Mouse (Mus musculus): Measurements from ENCODE around the gene Hyal1. TPM values are rescaled to one million over a fixed set of nuclear protein-coding genes. Genes with fewer than 3 reads are reported as not detected.
A peak's percentile ranks its signal among the peaks of the same experiment; 100 is the strongest.

The Hyal1 gene
- total and polyA plus RNA-seq, 3 experiments, result 1.3 to 3.4 TPM; not detected in 1

DNA sequence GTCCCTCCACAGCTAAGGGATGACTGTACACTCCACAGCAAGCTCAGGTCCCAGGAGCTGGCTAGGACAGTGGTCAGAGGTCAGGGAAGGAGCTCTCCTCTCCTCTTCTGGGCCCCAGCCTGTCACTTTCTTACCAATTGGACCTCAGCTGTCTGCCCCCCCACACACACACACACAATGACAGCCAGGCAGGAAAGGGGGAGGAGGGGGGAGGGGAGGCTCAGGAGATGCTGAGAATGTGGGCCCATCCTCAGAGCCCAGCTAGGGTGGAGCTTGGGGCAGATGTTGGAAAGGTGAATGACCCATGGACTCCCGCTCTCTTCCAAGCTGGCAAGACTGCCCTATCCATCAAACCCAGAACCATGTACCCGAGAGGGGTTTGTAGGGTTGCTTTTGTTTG, 30.3 kb downstream of the Hyal1 start:
- no peak overlapping the region for H3K4me3 ChIP-seq (ENCODE audit: control insufficient read depth in 1 of 2, insufficient read depth in 1 of 2, low read depth in 2 of 2, low read length in 2 of 2)
- peaks cover 2 to 29% of the 10 kb centered on the region in 2 experiments; a peak in 3 of 4 replicates for H3K4me1 ChIP-seq (ENCODE audit: control insufficient read depth in 1 of 2, insufficient read depth in 2 of 2, low read length in 2 of 2)
- TF ChIP-seq MYB (IDR thresholded peaks at IDR 0.05; ENCODE audit: low read depth, low read length), result no peak
- no peaks in the 10 kb centered on the region; the same call in 1 of the 2 replicates for H3K79me2 ChIP-seq (ENCODE audit: control insufficient read depth, insufficient read depth, low read length, poor library complexity)
- no peak for DNase-seq (ENCODE audit: low read depth, low spot score)
- no peak overlapping the region for H3K9ac ChIP-seq (ENCODE audit: control insufficient read depth, low read depth, low read length, poor library complexity, severe bottlenecking)
- H3K27me3 ChIP-seq (ENCODE audit: control insufficient read depth in 1 of 2, insufficient read depth in 2 of 2, low read length in 2 of 2), result no peaks in the 10 kb centered on the region
- no peaks in the 10 kb centered on the region for H3K9me3 ChIP-seq (replicated peaks; ENCODE audit: insufficient read depth, low read length)
- H3K36me3 ChIP-seq (ENCODE audit: control insufficient read depth in 1 of 2, insufficient read depth in 2 of 2, low read length in 2 of 2), result peaks cover 0 to 14% of the 10 kb centered on the region in 2 experiments; a peak in 2 of 4 replicates
- H3K27ac ChIP-seq (ENCODE audit: control insufficient read depth, low read depth, low read length), result no peak overlapping the region

DNA sequence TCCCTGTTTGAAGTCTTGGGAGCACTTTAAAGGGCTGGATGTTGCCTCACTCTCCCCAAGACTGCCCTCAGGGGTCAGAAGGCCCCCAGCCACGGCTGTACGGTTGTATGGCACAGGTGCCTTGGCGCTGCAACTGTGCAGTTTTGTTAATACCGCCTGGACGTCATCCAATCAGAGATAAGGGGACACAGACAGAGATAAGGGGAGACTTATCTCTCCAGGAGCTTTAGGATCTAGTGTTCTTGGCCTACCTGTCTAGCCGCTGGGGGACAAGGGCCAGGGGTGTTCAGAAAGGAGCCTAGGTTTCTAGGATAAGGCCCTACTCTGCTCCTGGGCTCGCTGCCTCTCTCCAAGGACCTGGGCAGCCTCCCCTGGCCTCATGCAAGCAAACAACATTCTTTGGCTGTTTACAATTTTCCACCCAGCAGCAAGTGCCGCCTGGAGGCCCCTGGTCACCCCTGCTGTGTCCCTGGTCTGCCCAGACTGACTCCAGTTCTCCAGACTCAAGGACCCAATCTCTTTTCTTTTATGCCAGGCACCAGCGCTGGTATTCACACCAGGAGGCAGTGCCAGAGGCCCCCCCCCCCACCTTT, 31.0 kb downstream of the Hyal1 start:
- H3K9me3 ChIP-seq (replicated peaks; ENCODE audit: insufficient read depth, low read length), result no peaks in the 10 kb centered on the region

DNA sequence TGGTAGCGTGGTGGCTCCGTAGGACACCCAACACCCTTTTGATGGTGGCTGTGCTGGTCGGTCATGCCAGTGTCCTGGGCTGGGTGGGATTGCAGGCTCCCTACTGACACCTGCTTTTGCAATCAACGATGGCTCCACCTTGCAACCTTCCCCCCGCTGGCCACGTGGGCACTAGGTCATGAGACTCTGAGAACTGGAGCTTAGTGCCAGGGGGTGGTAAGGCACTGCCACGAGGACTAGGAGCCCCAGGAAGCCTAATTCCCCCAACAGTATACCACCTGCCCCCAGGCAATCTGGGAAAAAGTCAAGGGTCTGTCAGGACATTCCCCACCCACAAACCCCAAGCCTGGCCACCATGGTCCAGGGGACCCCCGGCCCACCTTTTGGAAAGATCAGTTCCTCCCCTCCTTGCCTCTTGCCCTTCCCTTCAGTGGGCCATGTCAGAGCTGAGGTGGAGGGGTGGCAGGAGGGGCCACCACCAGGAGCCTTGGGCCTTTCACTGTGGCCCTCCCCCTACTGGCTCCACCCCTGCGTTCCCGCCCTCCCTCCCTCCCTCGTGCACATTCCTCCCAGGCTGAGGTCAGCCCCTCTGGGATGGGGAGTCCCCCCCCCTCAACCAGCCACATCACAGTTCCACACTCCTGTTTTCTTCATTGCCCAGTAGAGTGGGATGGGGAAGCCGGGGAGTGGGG, 32.2 kb downstream of the Hyal1 start, which contains the start of gene Sema3b:
Gene Sema3b (minus strand): TSS at position 489 of the 692 bp plus-strand sequence.
- Histone ChIP-seq H3K4me1 (ENCODE audit: control insufficient read depth in 1 of 2, insufficient read depth in 2 of 2, low read length in 2 of 2) (peaks cover 3 to 23% of the 10 kb centered on the region in 2 experiments; a peak in 3 of 4 replicates), H3K36me3 (ENCODE audit: control insufficient read depth in 1 of 2, insufficient read depth in 2 of 2, low read length in 2 of 2) (peaks cover 0 to 11% of the 10 kb centered on the region in 2 experiments; a peak in 2 of 4 replicates), H3K4me3 (ENCODE audit: control insufficient read depth in 1 of 2, insufficient read depth in 1 of 2, low read depth in 2 of 2, low read length in 2 of 2) (no peak within 1 kb of the TSS), H3K9me3 (replicated peaks; ENCODE audit: insufficient read depth, low read length) (no peaks in the 10 kb centered on the region), H3K9ac (ENCODE audit: control insufficient read depth, low read depth, low read length, poor library complexity, severe bottlenecking) (no peak within 1 kb of the TSS), H3K79me2 (ENCODE audit: control insufficient read depth, insufficient read depth, low read length, poor library complexity) (peaks cover 2% of the 10 kb centered on the region; the same call in 1 of the 2 replicates), H3K27me3 (ENCODE audit: control insufficient read depth in 1 of 2, insufficient read depth in 2 of 2, low read length in 2 of 2) (no peaks in the 10 kb centered on the region), H3K27ac (ENCODE audit: control insufficient read depth, low read depth, low read length) (no peak within 1 kb of the TSS)
- no peak for DNase-seq (ENCODE audit: low read depth, low spot score)
- TF ChIP-seq E2F4 (IDR thresholded peaks at IDR 0.05; ENCODE audit: borderline replicate concordance, low read depth, low read length) (no peak), ZMIZ1 (IDR thresholded peaks at IDR 0.05; ENCODE audit: low read depth, low read length) (no peak), CTCF (IDR thresholded peaks at IDR 0.05 in 2 of 3, conservative IDR thresholded peaks at IDR 0.05 in 1 of 3; ENCODE audit: control insufficient read depth in 1 of 3, insufficient read depth in 1 of 3, low read depth in 2 of 3, low read length in 3 of 3, poor library complexity in 1 of 3, severe bottlenecking in 1 of 3) (no peak), RAD21 (IDR thresholded peaks at IDR 0.05; ENCODE audit: low read depth, low read length) (no peak), GABPA (IDR thresholded peaks at IDR 0.05; ENCODE audit: low read depth, low read length) (no peak), MXI1 (IDR thresholded peaks at IDR 0.05; ENCODE audit: low read depth, low read length) (no peak)

More for the DNA sequence above, 31.0 kb downstream of the Hyal1 start:
- peaks cover 3 to 28% of the 10 kb centered on the region in 2 experiments; a peak in 3 of 4 replicates for H3K4me1 ChIP-seq (ENCODE audit: control insufficient read depth in 1 of 2, insufficient read depth in 2 of 2, low read length in 2 of 2)
- H3K27ac ChIP-seq (ENCODE audit: control insufficient read depth, low read depth, low read length), result no peak overlapping the region
- TF ChIP-seq EP300 (IDR thresholded peaks at IDR 0.05; ENCODE audit: low read depth in 1 of 2, low read length in 2 of 2) (peak in 1 of 2 experiments; percentile 31; a peak in 1 of 4 replicates), ETS1 (IDR thresholded peaks at IDR 0.05; ENCODE audit: low read depth, low read length) (0 out of 2 replicates have a peak, but pooled peaks have one; percentile 25), SIN3A (IDR thresholded peaks at IDR 0.05; ENCODE audit: low read length) (no peak), TCF12 (IDR thresholded peaks at IDR 0.05; ENCODE audit: low read depth, low read length) (0 out of 2 replicates have a peak, but pooled peaks have one; percentile 33), GATA1 (IDR thresholded peaks at IDR 0.05; ENCODE audit: low read depth, low read length) (peak; percentile 80), CHD2 (IDR thresholded peaks at IDR 0.05; ENCODE audit: low read length) (no peak)
- peaks cover 2% of the 10 kb centered on the region; the same call in 1 of the 2 replicates for H3K79me2 ChIP-seq (ENCODE audit: control insufficient read depth, insufficient read depth, low read length, poor library complexity)
- H3K27me3 ChIP-seq (ENCODE audit: control insufficient read depth in 1 of 2, insufficient read depth in 2 of 2, low read length in 2 of 2), result no peaks in the 10 kb centered on the region
- DNase-seq (ENCODE audit: low read depth, low spot score), result no peak
- H3K4me3 ChIP-seq (ENCODE audit: control insufficient read depth in 1 of 2, insufficient read depth in 1 of 2, low read depth in 2 of 2, low read length in 2 of 2), result no peak overlapping the region
- H3K9ac ChIP-seq (ENCODE audit: control insufficient read depth, low read depth, low read length, poor library complexity, severe bottlenecking), result no peak overlapping the region
- peaks cover 0 to 10% of the 10 kb centered on the region in 2 experiments; a peak in 2 of 4 replicates for H3K36me3 ChIP-seq (ENCODE audit: control insufficient read depth in 1 of 2, insufficient read depth in 2 of 2, low read length in 2 of 2)

Measured in MEL (cell line).